ENCODE assay signal across 9 mouse cellular contexts in the genomic region with DNA sequence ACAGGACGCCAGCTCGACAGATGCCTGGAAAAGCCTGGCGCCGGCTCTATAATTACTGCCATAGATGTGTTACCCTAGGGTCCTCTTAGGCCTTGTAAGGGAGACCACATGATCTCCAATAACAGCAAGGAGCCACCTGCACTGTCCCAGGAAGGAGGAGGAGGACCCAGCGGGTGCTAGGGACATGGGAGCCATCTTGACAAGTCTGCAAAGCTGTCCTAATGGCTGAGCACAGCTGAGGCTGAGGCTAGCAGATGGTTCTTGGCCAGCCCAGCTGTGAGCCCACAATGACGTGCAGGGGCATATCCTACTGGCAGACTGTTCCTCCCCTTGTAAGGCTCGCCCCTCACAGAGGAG. TPM values are rescaled to one million over a fixed set of nuclear protein-coding genes. Genes with fewer than 3 reads are reported as not detected.
DNase-seq lines count a peak whose midpoint lies in the region; ATAC-seq and TF ChIP-seq lines count a peak whose summit lies in the region.
"Had no signal": no experiment of that assay in that cellular context is flagged by ENCODE, and none has a peak within 500 bp of the region (broad histone marks: within the 10 kb centered on the region; RNA-seq: fewer than 3 reads in every experiment).

No protein-coding gene starts in this region.

- H3K27me3 ChIP-seq in liver, adult 2 months (ENCODE audit: control insufficient read depth, insufficient read depth, low read length): no peaks in the 10 kb centered on the region
- no peaks in the 10 kb centered on the region for H3K27me3 ChIP-seq in embryonic facial prominence, embryonic 14.5 days (replicated peaks; ENCODE audit: control insufficient read depth, insufficient read depth, low read length)
- H3K27me3 ChIP-seq in limb, embryonic 12.5 days: peaks cover 12% of the 10 kb centered on the region
- H3K27me3 ChIP-seq in neural tube, embryonic 14.5 days (ENCODE audit: control insufficient read depth, insufficient read depth, low read length): no peaks in the 10 kb centered on the region

- peak; percentile 53 for DNase-seq in liver, adult 2 months (ENCODE audit: extremely low read depth, low read depth, low spot score)
- no peak for DNase-seq in liver
- DNase-seq in embryonic facial prominence, embryonic 14.5 days (ENCODE audit: low spot score): no peak
- DNase-seq in layer of hippocampus, adult 11-12 months (ENCODE audit: low spot score): no peak
- no peak for DNase-seq in layer of hippocampus, postnatal 10 days (ENCODE audit: low spot score in 2 of 2)
- no peak for DNase-seq in left cerebral cortex, adult 9 months (ENCODE audit: low spot score in 2 of 2)

- H3K9me3 ChIP-seq in embryonic facial prominence, embryonic 14.5 days (ENCODE audit: control insufficient read depth, low read length): no peaks in the 10 kb centered on the region
- H3K9me3 ChIP-seq in limb, embryonic 12.5 days: no peaks in the 10 kb centered on the region
- H3K9me3 ChIP-seq in neural tube, embryonic 14.5 days (ENCODE audit: control insufficient read depth, low read length): no peaks in the 10 kb centered on the region

- WGBS in liver, adult 2 months: 22% methylated on average over 7 of the region's 7 CpGs
- WGBS in embryonic facial prominence, embryonic 14.5 days: 33% methylated on average over 7 of the region's 7 CpGs
- WGBS in limb, embryonic 12.5 days: 62% methylated on average over 7 of the region's 7 CpGs
- WGBS in neural tube, embryonic 14.5 days: 36% methylated on average over 7 of the region's 7 CpGs

- peaks cover 12% of the 10 kb centered on the region for H3K79me2 ChIP-seq in liver, adult 2 months (ENCODE audit: control insufficient read depth, insufficient read depth, low read length)

- peak overlapping the region; percentile 80 for H3K27ac ChIP-seq in liver, adult 2 months (replicated peaks; ENCODE audit: insufficient read depth, low read depth, low read length)
- H3K27ac ChIP-seq in embryonic facial prominence, embryonic 14.5 days (replicated peaks; ENCODE audit: low read depth, low read length): no peak overlapping the region; the same call in 1 of the 2 replicates
- peak overlapping the region; percentile 41; the same call in 1 of the 2 replicates for H3K27ac ChIP-seq in limb, embryonic 12.5 days
- no peak overlapping the region for H3K27ac ChIP-seq in neural tube, embryonic 14.5 days (ENCODE audit: low read depth, low read length)

- peak overlapping the region; percentile 36 for H3K4me3 ChIP-seq in liver, adult 2 months (ENCODE audit: insufficient read depth, low read depth, low read length)
- no peak overlapping the region for H3K4me3 ChIP-seq in embryonic facial prominence, embryonic 14.5 days (ENCODE audit: low read depth, low read length)
- no peak overlapping the region for H3K4me3 ChIP-seq in limb, embryonic 12.5 days (replicated peaks)
- no peak overlapping the region for H3K4me3 ChIP-seq in neural tube, embryonic 14.5 days (ENCODE audit: low read depth, low read length)

- ATAC-seq in embryonic facial prominence, embryonic 14.5 days (ENCODE audit: low read depth): peak; percentile 82
- no peak for ATAC-seq in limb, embryonic 12.5 days (ENCODE audit: insufficient number of reproducible peaks, insufficient read depth, low FRiP score, low TSS enrichment, low read depth)
- peak; percentile 71 for ATAC-seq in neural tube, embryonic 14.5 days (ENCODE audit: low read depth)

- 0 out of 2 replicates have a peak, but pooled peaks have one; percentile 10 for TF ChIP-seq CTCF in liver, adult 2 months (IDR thresholded peaks at IDR 0.05; ENCODE audit: low read depth, low read length)

- peak overlapping the region; percentile 55 for H3K9ac ChIP-seq in liver, adult 2 months (ENCODE audit: low read depth, low read length)
- H3K9ac ChIP-seq in embryonic facial prominence, embryonic 14.5 days (ENCODE audit: low read depth, low read length): no peak overlapping the region
- no peak overlapping the region for H3K9ac ChIP-seq in limb, embryonic 12.5 days (replicated peaks)
- no peak overlapping the region for H3K9ac ChIP-seq in neural tube, embryonic 14.5 days (replicated peaks; ENCODE audit: low read depth, low read length)

- H3K36me3 ChIP-seq in liver, adult 2 months (ENCODE audit: control insufficient read depth, insufficient read depth, low read length): peaks cover 44% of the 10 kb centered on the region
- no peaks in the 10 kb centered on the region for H3K36me3 ChIP-seq in embryonic facial prominence, embryonic 14.5 days (ENCODE audit: control insufficient read depth, insufficient read depth, low read length)
- H3K36me3 ChIP-seq in limb, embryonic 12.5 days: no peaks in the 10 kb centered on the region
- no peaks in the 10 kb centered on the region for H3K36me3 ChIP-seq in neural tube, embryonic 14.5 days (ENCODE audit: control insufficient read depth, insufficient read depth, low read length)

- no peak for TF ChIP-seq POLR2A in liver, adult 2 months (IDR thresholded peaks at IDR 0.05; ENCODE audit: extremely low read depth, insufficient read depth, low read length)

- peaks cover 25% of the 10 kb centered on the region for H3K4me1 ChIP-seq in liver, adult 2 months (ENCODE audit: control insufficient read depth, insufficient read depth, low read length)
- peaks cover 9% of the 10 kb centered on the region for H3K4me1 ChIP-seq in embryonic facial prominence, embryonic 14.5 days (ENCODE audit: control insufficient read depth, insufficient read depth, low read length)
- H3K4me1 ChIP-seq in limb, embryonic 12.5 days (replicated peaks): peaks cover 20% of the 10 kb centered on the region
- H3K4me1 ChIP-seq in neural tube, embryonic 14.5 days (ENCODE audit: control insufficient read depth, insufficient read depth, low read length): no peaks in the 10 kb centered on the region; the same call in none of the 2 replicates

- H3K4me2 ChIP-seq in embryonic facial prominence, embryonic 14.5 days (ENCODE audit: low read depth, low read length): no peak overlapping the region
- 0 out of 2 replicates have a peak overlapping the region, but pooled peaks have one; percentile 34 for H3K4me2 ChIP-seq in limb, embryonic 12.5 days
- no peak overlapping the region for H3K4me2 ChIP-seq in neural tube, embryonic 14.5 days (ENCODE audit: low read depth, low read length)

RNA-seq across cellular contexts. Expression of a gene that starts 5.9 kb away (rescaled TPM):
- 9.6 and 33.0 TPM in 2 replicates for total RNA-seq in liver, adult 2 months (2014; rRNA removed)
- 211 and 649 TPM in 2 replicates for polyA plus RNA-seq in liver, adult 2 months (2012; rRNA removed)
- polyA plus RNA-seq in embryonic facial prominence, embryonic 14.5 days (2014; fragmentation: Nextera tagmentation; extraction: Ambion mirVana): 1.7 and 2.1 TPM in 2 replicates
- 0.40 and 0.58 TPM in 2 replicates for polyA plus RNA-seq in limb, embryonic 12.5 days (2016; fragmentation: Nextera tagmentation; extraction: Ambion mirVana)
- polyA plus RNA-seq in neural tube, embryonic 14.5 days (2014; fragmentation: Nextera tagmentation; extraction: Ambion mirVana): 0.31 and 0.35 TPM in 2 replicates
- under 1 TPM; 0.25 to 0.33 TPM for total RNA-seq in layer of hippocampus, postnatal 10 days (2021)

RNA-seq across cellular contexts. Expression of a gene that starts 6.6 kb away (rescaled TPM):
- 0.07 TPM in 1 of 2 replicates, not detected in the other for total RNA-seq in liver, adult 2 months (2014; rRNA removed)
- polyA plus RNA-seq in liver, adult 2 months (2012; rRNA removed): 0.11 TPM in 1 of 2 replicates, not detected in the other
- polyA plus RNA-seq in embryonic facial prominence, embryonic 14.5 days (2014; fragmentation: Nextera tagmentation; extraction: Ambion mirVana): 3.2 and 3.7 TPM in 2 replicates
- 4.4 and 5.1 TPM in 2 replicates for polyA plus RNA-seq in limb, embryonic 12.5 days (2016; fragmentation: Nextera tagmentation; extraction: Ambion mirVana)
- polyA plus RNA-seq in neural tube, embryonic 14.5 days (2014; fragmentation: Nextera tagmentation; extraction: Ambion mirVana): 36.5 and 39.6 TPM in 2 replicates
- total RNA-seq in layer of hippocampus, postnatal 10 days (2021): 100 to 1,000 TPM; 112 to 114 TPM
- total RNA-seq: MEL had no signal

RNA-seq across cellular contexts. Expression of a gene that starts 45.2 kb away (rescaled TPM):
- total RNA-seq in liver, adult 2 months (2014; rRNA removed): 57.3 and 68.1 TPM in 2 replicates
- 112 and 115 TPM in 2 replicates for polyA plus RNA-seq in liver, adult 2 months (2012; rRNA removed)
- polyA plus RNA-seq in embryonic facial prominence, embryonic 14.5 days (2014; fragmentation: Nextera tagmentation; extraction: Ambion mirVana): 17.4 and 17.7 TPM in 2 replicates
- 9.3 and 10.5 TPM in 2 replicates for polyA plus RNA-seq in limb, embryonic 12.5 days (2016; fragmentation: Nextera tagmentation; extraction: Ambion mirVana)
- polyA plus RNA-seq in neural tube, embryonic 14.5 days (2014; fragmentation: Nextera tagmentation; extraction: Ambion mirVana): 15.8 and 16.1 TPM in 2 replicates
- 10 to 100 TPM; 20.3 to 22.3 TPM for total RNA-seq in layer of hippocampus, postnatal 10 days (2021)

Comparison
In these comparisons a context has a peak if more than half of its experiments do, and no peak if none do; other contexts are left out.
1. H3K27ac ChIP-seq: peak in liver, adult 2 months (single experiment) and limb, embryonic 12.5 days (single experiment); none in embryonic facial prominence, embryonic 14.5 days (single experiment) and neural tube, embryonic 14.5 days (single experiment).
2. RNA of a gene that starts 5.9 kb away (polyA plus RNA-seq): 211 to 649 TPM in liver, adult 2 months; 1.7 to 2.1 TPM in embryonic facial prominence, embryonic 14.5 days, 0.40 to 0.58 TPM in limb, embryonic 12.5 days and 0.31 to 0.35 TPM in neural tube, embryonic 14.5 days; every median in the first group is over 10 times any median in the second.